Mouse (Mus musculus) right cerebral cortex, postnatal 36 days (tissue): ENCODE results near the gene Gnb1l.

Experiments used
- DNase-seq, 2 experiments: peaks; one replicate each; pipeline ENCODE4 v3.0.0; 2022; ENCODE audit warnings: low spot score in 2 of 2, mixed read lengths in 1 of 2

Gnb1l gene

DNA sequence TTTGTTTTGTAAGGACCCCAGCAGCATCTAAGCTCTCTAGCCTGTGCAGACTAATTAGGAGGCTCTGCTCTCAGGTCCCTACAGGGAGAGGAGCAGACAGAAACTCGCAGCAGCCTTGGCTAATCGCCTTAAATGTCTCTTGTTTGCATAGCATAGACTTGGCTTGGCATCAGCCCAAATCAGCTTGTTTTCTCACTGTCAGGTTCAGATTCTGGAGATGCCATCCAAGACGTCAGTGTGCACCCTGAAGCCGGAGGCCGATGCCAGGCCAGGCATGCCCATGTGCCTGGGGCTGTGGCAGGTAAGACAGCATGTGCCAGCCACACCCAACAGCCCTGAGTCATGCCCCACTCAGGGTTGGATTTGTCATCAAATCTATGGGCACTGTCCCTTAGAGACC lies 49.4 kb downstream of the Gnb1l start:
- DNase-seq: no peak

DNA sequence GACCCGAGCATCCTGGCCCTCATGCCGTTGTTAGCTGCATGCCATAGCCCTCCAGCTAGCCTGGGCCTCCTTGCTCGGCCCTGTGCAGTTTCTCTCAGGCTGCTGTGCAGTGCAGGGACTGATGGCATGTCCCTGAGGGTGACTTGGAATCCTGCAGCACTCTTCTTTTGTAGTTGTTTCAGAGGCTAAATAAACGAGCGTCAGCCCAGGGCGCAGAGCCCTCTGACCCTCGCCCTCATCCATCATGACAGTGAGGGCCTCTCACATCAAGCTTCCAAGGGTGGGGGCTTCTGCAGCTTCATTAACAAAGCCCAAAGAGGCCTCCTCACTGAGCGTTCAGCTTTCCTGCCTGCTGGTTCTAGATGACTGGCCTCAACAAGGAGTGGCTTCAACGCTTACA lies 53.1 kb downstream of the Gnb1l start:
- DNase-seq: no peak

GRCm38 (mm10) chr16:18552106-18552710 lies 53.7 kb downstream of the Gnb1l start:
- no peak for DNase-seq

- DNase-seq: no peak
Observed at GRCm38 (mm10) chr16:18554721-18555120, 56.2 kb downstream of the Gnb1l start.

DNA sequence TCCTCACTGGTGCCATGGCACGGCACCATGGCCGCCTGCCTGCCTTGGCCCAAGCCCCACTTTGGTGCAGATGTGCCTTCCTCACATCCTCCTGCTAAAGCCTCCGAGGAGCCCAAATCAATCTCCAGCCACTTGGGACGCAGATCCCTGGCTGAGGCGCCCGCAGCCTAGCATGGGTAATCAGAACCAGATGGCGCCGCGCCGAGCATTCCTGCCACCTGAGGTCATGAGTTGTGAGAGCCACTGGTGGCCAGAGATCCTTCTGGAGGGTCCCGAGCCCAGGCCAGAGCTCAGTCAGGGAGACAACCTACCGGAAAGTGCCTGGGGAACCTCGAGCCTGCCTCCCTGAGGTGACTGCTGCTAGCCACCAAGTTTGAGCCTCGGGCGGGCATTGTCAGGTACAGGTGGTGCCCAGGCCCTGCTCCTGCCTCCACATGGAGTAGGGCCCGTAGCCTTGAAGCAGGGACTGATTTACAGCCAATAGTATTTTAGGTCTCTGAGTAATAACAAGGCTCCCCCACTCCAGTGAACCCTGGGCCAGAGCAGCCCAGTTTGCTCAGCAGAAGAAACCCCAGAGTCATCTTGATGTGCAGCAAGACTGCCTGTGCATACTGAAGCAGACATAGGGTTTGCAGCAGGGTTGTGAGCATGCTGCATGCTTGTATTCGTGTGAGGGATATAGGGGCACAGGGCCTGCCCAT lies 56.9 kb downstream of the Gnb1l start:
- DNase-seq: no peak

- DNase-seq: no peak
Observed at GRCm38 (mm10) chr16:18556461-18556860, 57.9 kb downstream of the Gnb1l start.

GRCm38 (mm10) chr16:18564472-18564871 lies 66.0 kb downstream of the Gnb1l start:
- no peak for DNase-seq

- no peak for DNase-seq
Observed at GRCm38 (mm10) chr16:18568599-18568998, 70.1 kb downstream of the Gnb1l start.

- DNase-seq: no peak
Observed at GRCm38 (mm10) chr16:18574196-18574595, 75.7 kb downstream of the Gnb1l start.

- DNase-seq: no peak
Observed at GRCm38 (mm10) chr16:18577071-18577470, 78.6 kb downstream of the Gnb1l start.

DNA sequence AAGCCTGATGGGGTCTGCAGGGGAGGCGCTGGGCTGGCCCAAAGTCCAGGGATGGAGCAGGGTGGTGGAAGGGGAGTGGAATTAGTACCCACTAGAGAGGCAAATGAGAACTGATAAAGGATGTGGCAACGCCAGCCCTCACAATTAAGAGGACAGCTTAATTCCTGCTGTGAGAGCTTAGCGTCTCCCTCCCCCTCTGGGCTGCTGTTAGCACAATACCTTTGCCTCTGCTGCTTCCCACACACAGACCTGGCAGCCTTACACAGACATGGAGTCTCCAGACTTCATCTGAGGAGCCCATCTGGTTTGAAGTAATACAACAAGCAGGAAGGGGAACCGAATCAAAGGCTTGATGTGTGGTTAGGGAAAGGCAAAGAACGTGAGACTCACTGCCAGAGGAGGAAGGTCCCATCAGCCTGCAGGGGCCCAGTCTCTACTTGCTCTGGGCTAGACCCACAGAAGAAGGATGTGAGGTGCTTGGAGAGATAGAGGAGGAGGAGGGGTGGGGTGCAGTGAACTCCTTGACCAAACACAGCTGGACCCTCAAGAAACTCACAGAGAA lies 79.2 kb downstream of the Gnb1l start:
- no peak for DNase-seq

DNA sequence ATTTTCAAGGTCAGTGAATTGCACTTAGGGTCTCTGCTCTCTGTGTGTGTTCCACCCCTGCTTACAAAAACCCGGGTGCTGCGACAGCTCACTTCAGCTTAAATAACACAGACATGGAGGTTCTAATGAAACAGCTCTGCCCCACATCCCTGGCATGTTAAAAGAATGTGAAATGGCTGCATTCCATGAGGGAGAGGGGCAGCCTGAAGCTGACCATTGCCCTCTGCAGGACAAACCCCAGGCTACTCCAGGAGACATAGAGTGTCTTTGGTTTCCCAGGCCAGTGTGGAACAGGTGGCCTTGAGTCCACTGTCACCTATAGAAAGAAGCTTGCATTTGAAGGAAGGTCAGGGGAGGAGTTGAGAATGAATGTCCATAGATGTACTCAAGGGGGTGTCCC lies 81.9 kb downstream of the Gnb1l start:
- no peak for DNase-seq

DNA sequence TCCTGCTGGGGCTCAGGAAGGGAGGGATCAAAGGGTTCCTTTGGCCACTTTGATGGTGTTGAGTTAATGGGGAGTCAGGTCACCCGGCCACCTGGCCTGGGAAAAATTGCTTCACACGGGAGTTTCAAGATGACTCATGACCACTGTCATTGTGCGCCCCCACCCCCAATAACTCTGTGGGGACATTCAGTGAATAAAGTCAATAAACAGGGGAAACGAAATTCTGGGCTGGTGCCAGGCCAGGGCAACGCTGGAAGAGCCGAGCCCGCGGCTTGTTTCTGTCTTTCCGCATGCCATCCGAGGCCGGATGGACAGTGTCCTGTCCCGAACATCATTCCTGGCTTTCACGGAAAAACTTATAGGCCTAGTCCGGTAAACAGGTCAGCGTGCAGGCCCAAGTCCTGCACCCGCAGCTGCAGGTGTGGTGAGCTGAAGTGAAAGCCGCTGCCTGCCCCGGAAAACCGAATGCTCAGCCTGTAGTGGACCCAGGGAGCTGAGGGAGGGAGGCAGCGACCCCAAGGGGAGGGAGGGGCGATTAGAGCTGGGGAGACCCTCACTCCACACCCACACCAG lies 82.6 kb downstream of the Gnb1l start:
- DNase-seq: no peak

DNA sequence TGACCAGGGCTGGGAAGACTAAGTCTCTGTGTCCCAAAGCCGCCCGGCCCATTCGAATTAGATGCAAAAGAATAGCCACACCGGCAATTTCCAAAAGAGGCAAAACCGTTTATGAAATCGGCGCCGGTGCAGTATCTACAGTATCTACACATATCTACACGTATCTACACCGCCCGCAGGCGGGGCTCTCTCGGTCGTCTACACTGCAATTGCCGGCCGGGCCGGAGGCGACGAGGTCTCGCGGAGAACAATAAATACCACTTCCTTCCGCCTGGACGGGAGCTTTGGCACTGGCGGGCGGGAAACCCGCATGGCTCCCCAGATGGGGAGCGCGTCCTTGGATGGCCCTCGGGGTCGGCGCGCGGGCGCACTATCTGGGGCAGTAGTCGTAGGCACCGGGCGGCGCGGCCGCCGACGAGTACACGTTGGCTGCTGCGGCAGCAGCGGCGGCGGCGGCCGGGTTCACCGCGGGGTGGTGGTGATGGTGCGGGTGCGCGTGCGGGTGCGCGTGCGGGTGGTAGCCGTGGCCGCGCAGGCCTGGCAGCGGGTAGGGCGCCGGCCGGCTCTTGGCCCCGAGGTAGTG lies 83.2 kb downstream of the Gnb1l start:
- no peak for DNase-seq

DNA sequence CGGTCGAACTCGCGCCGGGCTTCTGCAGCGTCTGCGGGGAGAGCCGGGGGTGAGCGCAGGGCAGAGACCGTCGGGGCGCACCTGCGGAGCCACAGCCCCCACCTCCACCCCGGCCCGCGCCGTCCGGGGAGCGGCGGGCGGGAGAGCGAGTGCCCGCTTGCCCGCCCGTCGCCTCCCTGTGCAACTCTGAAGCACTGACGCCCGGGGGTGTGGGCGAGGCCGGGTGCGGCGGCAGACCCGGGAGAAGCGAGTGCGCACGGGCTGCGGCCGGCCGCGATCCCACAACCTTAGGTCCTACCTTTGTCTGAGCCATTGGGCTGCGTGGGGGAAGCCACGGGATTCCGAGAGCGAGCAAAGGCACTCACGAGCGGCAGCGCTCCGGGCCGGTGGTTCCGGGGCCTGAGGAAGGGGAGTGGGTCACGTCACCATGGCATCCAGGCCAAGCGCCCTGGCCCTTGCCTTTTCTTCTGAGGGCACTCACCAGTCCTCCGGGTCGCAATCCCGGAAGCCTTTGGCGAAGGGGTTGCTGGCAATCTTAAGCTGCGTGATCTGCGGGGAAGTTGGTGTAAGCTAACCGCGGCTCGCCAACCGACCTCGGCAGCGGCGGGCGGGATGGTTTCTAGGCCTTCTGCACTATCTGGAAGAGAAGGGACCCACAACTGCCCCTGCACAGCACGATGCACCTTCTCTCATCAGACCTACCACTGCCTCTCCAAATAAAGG lies 84.1 kb downstream of the Gnb1l start:
- no peak for DNase-seq

GRCm38 (mm10) chr16:18583169-18583568 lies 84.7 kb downstream of the Gnb1l start:
- no peak for DNase-seq

DNA sequence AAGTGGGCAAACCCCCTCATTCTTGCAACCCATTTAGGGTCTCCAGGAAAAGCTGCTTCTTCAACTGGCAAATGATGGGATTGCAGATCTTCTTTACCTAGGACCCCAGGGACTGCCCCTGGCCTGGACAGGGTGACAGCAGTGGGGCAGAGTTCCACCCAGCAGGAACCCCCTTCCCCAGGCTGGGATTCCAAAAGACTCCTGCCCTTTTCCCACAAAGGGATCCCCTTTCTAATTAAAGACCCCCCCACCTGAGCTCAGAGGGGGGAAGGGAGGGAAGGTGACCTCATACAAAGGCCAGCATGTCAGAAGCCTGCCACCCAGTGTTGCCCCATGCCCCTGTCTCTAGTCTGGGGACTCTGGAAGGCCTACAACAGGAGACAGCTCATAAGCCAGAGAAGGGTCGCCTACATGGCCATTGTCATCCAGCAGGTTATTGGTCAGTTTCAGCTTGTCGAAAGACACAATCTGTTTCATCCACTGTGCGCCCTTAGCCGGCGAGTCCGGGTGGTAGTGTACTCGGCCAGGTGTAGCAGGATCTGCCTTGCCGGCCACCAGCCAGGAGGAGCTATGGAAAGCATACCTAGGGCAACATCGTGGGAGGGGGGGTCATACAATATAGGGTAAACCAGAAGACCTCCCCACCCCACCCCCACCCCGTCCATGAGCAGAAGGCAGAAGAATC lies 85.3 kb downstream of the Gnb1l start:
- DNase-seq: no peak

DNA sequence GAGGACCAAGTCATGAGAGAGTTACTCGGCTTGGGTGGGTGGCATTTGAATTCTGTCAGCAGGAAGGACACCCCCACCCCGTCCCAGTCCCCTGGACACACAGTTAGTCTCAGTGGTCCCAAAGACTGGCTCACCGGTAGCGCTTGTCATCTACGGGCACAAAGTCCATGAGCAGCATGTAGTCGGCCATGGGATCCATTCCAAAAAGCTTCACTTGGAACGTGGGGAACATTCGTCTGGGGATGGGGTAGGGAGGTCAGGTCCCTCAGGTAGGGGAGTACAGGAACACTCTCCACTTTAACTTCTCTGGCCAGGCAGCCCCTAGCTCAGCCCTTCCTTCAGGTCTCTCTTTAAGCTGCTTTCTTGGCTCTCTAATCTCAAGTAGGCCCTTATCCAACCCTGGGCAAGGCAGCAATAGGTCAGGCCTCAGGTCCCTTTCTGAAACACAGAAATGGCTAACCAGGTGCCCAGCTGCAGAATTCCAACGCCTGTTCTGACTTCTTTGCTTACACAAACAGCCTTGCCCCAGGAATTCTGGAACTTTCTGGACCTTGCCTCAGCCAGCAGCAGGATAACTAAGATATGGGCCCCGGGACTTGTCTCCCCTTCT lies 86.5 kb downstream of the Gnb1l start:
- no peak for DNase-seq

DNA sequence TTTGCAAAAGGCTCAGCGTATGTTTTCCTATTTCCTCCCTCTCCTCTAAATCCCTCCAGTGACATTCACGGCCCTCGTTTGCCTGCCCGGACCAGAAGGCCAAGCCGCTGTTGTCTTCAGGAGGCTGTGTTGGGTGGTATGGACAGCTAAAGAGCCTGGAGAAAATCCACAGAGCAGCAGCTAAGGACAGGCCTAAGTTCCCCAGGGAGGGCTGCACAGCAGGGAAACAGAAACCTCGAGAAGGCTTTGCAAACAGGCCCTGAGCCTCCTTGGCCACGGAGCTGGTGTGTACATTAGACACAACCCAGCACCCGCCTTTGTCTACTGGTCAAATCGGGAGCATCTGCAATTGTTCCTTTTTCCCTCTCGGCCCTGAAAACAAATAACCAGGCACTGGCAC lies 87.2 kb downstream of the Gnb1l start:
- DNase-seq: no peak

DNA sequence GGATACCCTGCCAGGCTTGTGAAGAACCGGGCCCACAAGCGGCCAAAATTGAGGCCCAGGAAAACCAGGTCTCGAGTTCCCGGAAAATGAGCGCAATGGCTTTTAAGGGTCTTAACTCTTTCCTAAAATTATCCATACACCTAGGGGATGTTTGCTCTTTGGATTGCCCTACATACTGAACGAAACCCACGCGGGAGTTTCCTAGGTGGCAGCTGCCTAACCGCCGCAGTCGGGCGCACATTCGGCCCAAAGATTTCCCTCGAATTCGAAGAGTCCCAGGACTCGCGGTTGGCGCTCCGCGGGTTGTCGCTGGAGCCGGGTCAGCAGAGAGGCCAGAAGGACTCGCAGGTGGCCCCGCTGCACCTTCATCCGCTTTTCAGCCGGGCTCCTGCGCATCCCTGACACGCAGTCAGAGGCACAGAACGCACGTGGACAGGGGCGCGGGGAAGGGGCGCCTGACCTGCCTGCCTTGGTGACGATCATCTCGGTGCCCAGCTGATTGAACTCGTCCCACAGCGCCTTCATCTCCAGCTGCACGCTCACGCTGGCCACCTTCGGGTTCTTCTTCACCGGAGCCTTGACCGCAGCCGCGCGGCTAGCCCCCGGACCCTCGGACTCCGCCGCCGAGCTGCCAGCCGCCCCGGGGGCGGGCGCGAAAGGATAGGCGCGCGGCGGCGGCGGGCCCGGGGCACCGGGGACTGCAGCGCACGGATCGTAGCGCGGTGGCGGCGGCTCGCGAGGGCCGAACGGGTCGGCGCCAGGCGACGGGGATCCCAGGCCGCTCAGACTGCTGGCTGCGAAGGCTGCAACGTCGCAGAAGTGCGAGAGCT lies 87.8 kb downstream of the Gnb1l start:
- no peak for DNase-seq
